Mouse (Mus musculus): ENCODE measurements around the gene Nop53. TPM values are rescaled to one million over a fixed set of nuclear protein-coding genes. Genes with fewer than 3 reads are reported as not detected.
"Not testable (repeated sequence)": the region's sequence is repeated elsewhere in the genome, so short reads cannot be mapped to it uniquely, and the experiment has no call there.

Gene Nop53
- total RNA-seq, 2 experiments from 2014 or later = 121 to 127 TPM

- intact Hi-C loops (cut with DNase I; ENCODE audit: low total_unique reads) = loop anchor here (5.0 kb wide), 1 partner anchor 44 kb away; no protein-coding TSS in a partner anchor
- DNase-seq = peak; percentile 49
Measured at GRCm38 (mm10) chr7:15933437-15934359, 12.2 kb downstream of the Nop53 start.

DNA sequence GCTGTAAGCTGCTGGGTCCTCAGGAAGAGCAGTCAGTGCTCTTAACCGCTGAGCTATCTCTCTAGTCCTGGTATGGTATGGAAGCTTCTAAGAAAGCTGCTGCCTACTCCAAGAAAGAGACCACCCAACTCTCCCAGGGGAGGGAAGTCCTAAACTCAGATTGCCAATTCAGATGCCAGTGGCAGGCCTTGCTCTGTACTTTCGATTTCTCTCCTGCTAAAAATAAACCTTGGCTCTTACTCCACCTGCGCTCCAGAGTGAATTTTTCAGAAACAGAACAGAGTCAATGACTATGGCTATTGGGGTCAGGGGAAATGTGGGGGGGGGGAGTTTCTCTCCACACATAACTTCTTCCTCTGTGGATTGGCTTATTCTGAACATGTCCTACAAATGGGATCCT is 14.2 kb downstream of the Nop53 start:
- intact Hi-C loops (cut with DNase I; ENCODE audit: low total_unique reads) = loop anchor here (5.0 kb wide), 1 partner anchor 46 kb away; no protein-coding TSS in a partner anchor
- no peak for DNase-seq

GRCm38 (mm10) chr7:15930543-15930942 is 15.3 kb downstream of the Nop53 start:
- intact Hi-C loops (cut with DNase I; ENCODE audit: low total_unique reads) = loop anchor here (5.0 kb wide), 1 partner anchor 47 kb away; no protein-coding TSS in a partner anchor

GRCm38 (mm10) chr7:15929910-15930309 is 16.0 kb downstream of the Nop53 start:
- intact Hi-C loops (cut with DNase I; ENCODE audit: low total_unique reads) = loop anchor here (5.0 kb wide), 1 partner anchor 47 kb away; no protein-coding TSS in a partner anchor
- peak; percentile 74 for DNase-seq

More at GRCm38 (mm10) chr7:15930543-15930942, 15.3 kb downstream of the Nop53 start:
- DNase-seq = no peak

DNA sequence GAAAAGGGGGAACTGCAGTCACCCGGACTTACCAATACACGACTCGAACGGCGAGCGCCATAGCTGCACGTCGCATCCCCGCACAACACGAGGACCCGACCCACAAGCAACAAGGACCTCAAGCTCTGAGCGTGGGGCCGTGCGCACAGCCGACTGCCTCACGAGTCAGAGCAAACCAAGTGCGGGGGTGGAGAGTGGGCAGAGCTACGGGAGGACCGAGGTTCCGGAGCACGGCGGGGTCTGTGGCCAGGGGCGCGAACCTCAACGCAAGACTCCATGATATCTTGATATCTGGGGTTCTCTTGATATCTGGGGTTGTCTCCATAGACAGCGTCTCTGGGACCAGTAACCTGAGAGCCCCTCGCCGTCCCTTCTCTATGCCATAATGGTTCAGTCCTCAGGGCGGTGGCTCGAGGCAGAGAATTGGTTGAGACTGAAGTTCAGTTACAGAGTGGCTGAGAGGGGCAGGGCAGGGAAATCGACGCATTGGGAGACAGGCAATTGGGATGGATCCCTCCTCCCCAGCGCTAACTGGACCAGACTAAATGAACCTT is 23.6 kb downstream of the Nop53 start, which contains the start of gene Selenow:
Gene Selenow, minus strand, starts transcription at position 183 of the 554 bp plus-strand sequence.
- intact Hi-C loops (cut with DNase I; ENCODE audit: low total_unique reads) = no loop called here

DNA sequence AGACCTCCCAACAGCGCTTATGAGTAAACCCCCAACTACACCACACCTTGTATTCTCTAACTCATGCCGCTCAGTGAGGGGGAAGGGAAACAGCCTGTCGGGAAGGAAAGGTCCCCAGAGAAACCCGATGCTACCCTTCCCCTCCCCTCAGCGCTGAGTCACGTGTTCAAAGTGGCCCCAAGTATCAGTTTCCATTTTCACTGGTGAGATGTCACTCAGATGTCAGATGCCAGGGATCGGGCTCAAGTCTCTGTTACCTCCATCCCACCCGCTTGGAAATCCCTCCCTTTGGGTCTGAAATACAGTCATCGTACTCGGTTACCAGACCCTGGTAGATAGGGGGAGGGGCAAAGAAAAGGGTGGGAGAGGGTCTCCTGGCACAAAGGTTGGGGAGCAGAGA is 24.1 kb downstream of the Nop53 start:
- intact Hi-C loops (cut with DNase I; ENCODE audit: low total_unique reads) = no loop called here
- peak; percentile 62 for DNase-seq

More for the DNA sequence above, 23.6 kb downstream of the Nop53 start, which contains the start of gene Selenow:
- DNase-seq = peak; percentile 91

DNA sequence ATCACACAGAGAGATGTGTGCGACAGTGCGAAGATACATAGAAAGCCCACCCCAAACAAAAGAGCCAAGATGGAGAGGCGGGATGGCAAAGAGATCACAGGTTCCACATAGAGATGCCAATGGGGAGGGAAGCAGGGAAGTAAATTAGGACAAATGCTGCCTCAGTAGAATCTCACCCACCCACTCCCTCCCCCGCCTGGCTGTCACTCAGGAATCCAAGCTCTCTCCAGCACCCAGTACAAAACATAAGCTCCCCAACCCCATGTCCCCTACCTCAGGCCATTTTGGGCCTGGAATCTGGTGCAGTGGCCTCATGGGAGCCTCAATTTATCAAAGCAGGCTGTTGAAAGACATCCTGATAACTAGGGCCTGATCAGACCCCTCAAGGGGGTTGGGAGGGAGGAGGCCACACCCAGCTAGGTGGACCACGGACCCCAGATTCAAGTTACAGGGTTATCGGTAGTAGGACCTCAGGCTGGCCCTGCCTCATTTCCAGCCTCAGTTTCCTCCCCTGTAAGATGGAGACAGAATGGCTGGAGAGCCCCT is 25.2 kb downstream of the Nop53 start:
- intact Hi-C loops (cut with DNase I; ENCODE audit: low total_unique reads) = no loop called here
- DNase-seq = no peak

- intact Hi-C loops (cut with DNase I; ENCODE audit: low total_unique reads) = no loop called here
- no peak for DNase-seq
Measured at GRCm38 (mm10) chr7:15919947-15920346, 25.9 kb downstream of the Nop53 start.

DNA sequence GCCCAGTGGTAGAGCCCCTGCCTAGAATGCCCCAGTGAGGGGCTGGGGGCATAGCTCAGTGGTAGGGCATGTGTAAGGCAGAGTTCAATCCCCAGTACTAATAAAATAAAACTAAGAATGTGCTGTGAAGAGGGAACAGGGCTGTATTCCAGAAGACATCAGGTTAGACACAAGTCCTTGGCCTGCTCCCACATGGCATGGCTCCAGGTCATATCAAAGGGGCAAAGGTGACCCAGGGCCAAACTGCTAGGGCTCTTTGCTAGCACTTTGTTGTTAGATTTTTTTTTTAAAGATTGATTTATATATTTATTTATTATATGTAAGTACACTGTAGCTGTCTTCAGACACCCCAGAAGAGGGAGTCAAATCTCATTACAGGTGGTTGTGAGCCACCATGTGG is 27.5 kb downstream of the Nop53 start:
- intact Hi-C loops (cut with DNase I; ENCODE audit: low total_unique reads) = no loop called here
- DNase-seq = no peak

- intact Hi-C loops (cut with DNase I; ENCODE audit: low total_unique reads) = no loop called here
- DNase-seq = no peak
Measured at GRCm38 (mm10) chr7:15916996-15917395, 28.9 kb downstream of the Nop53 start.

DNA sequence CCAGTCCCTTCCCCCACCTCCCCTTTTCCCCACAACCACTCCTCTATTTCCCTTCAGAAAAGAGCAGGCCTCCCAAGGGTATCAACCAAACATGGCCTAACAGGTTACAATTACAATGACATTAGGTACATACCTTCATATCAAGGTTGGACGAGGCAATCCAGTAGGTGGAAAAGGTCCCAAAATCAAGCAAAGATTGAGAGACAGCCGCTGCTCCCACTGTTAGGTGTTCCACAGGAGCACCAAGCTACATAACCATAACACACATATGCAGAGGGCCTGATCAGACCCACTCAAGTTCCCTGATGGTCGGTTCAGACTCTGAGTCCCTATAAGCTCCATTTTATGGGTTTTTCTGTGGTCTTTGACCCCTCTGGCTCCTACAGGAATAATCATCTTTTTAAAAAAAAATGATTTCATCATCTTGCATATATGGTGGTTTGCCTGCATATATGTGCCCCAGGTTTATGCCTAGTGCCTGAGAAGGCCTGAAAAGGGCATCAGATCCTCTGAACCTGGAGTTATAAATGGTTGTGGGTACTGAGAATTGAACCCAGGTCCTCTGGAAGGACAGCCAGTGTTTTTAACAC is 29.6 kb downstream of the Nop53 start:
- intact Hi-C loops (cut with DNase I; ENCODE audit: low total_unique reads) = no loop called here
- no peak for DNase-seq

- DNase-seq; intact Hi-C loops (cut with DNase I; ENCODE audit: low total_unique reads): not testable (repeated sequence)
Measured at GRCm38 (mm10) chr7:15915695-15916094, 30.2 kb downstream of the Nop53 start.

DNA sequence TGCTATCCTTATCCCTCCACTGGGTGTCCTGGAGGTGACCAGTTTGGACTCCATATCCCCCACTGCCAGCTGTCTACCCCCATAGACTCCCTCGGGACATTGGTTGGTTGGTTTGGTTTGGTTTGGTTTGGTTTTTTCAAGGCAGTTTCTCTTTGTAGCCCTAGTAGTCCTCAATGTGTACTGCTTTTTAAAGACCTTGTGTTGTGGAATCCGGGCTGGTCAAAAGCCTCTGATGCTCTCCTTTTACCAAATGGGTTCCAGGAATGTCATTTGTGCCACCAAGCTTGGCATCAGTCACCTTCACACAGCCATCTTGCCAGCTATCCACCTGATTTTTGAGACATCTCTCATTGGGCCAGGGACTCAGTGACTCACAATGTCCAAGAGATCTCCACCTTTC is 31.1 kb downstream of the Nop53 start:
- no peak for DNase-seq
- intact Hi-C loops (cut with DNase I; ENCODE audit: low total_unique reads) = no loop called here

GRCm38 (mm10) chr7:15914252-15914651 is 31.6 kb downstream of the Nop53 start:
- intact Hi-C loops (cut with DNase I; ENCODE audit: low total_unique reads) = no loop called here
- peak; percentile 37 for DNase-seq

- DNase-seq = peak; percentile 76
- intact Hi-C loops (cut with DNase I; ENCODE audit: low total_unique reads) = no loop called here
Measured at GRCm38 (mm10) chr7:15912183-15912582, 33.7 kb downstream of the Nop53 start.

GRCm38 (mm10) chr7:15910521-15910920 is 35.4 kb downstream of the Nop53 start:
- intact Hi-C loops (cut with DNase I; ENCODE audit: low total_unique reads) = no loop called here
- DNase-seq = no peak

GRCm38 (mm10) chr7:15907971-15908590 is 37.8 kb downstream of the Nop53 start:
- no peak for DNase-seq
- intact Hi-C loops (cut with DNase I; ENCODE audit: low total_unique reads) = no loop called here

- DNase-seq = no peak
- intact Hi-C loops (cut with DNase I; ENCODE audit: low total_unique reads) = no loop called here
Measured at GRCm38 (mm10) chr7:15906602-15907001, 39.3 kb downstream of the Nop53 start.

DNA sequence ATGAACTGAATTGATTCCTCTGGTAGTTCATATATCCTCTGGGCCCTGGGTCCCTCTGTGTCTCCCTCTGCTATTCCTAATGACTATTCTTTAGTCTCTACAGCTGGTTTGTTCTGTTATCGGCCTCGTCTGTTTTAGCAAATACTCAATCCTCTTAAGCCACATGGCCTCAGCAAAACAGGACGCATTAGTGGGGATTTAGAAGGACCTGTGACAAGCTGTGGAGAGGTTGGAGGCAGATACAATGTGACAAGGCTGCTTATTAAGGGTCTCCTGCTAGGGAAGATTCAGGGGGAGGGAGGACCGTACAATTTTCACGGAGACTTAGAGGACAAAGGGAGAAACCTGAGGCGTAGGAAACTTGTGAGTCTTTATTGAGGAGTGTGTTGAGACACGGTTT is 40.0 kb downstream of the Nop53 start:
- intact Hi-C loops (cut with DNase I; ENCODE audit: low total_unique reads) = no loop called here
- no peak for DNase-seq
